Mouse (Mus musculus) CH12.LX (cell line): ENCODE results near the gene Nos1. TPM values are rescaled to one million over a fixed set of nuclear protein-coding genes. Genes with fewer than 3 reads are reported as not detected.

Experiments
- DNase-seq: peaks from one replicate; pipeline ENCODE4 v3.0.0-alpha.2; 2013; ENCODE audit errors: extremely low read depth
- H3K27ac ChIP-seq: 2 replicates; pipeline ENCODE4 v1.5.1; 2012; ENCODE audit warnings: low read depth, mild to moderate bottlenecking, control low read depth, moderate library complexity; ENCODE audit not compliant: insufficient read depth
- H3K27me3 ChIP-seq: replicated peaks from 2 replicates; pipeline ENCODE3; 2012; ENCODE audit warnings: inconsistent platforms
- H3K36me3 ChIP-seq, 2 experiments: replicated peaks in 1 of 2; 2 replicates each; pipeline versions ENCODE3 to v1.6.1; 2012; ENCODE audit warnings: inconsistent platforms in 1 of 2, low read length in 1 of 2, mild to moderate bottlenecking in 1 of 2, mixed read lengths in 1 of 2, moderate library complexity in 1 of 2; ENCODE audit not compliant: control insufficient read depth in 1 of 2, insufficient read depth in 1 of 2
- H3K4me1 ChIP-seq, 2 experiments: 2 replicates each; pipeline ENCODE4 v1.6.1; 2012; ENCODE audit warnings: inconsistent platforms in 1 of 2, moderate library complexity in 1 of 2; ENCODE audit not compliant: insufficient read depth in 2 of 2, control insufficient read depth in 1 of 2
- H3K4me2 ChIP-seq: 2 replicates; pipeline ENCODE4 v1.6.1; 2012; ENCODE audit warnings: low read depth, mild to moderate bottlenecking, control low read depth; ENCODE audit not compliant: poor library complexity, insufficient read depth, severe bottlenecking
- H3K4me3 ChIP-seq, 3 experiments: fragments of 150-350 bp in 1 of 3; sonication (generic) in 1 of 3; replicated peaks in 1 of 3; 2 replicates each; pipeline versions ENCODE3 to v1.5.1; 2011 to 2012; ENCODE audit warnings: low read depth in 2 of 3, low read length in 2 of 3, mild to moderate bottlenecking in 2 of 3, moderate library complexity in 2 of 3, control low read depth in 1 of 3, improper control_type of control experiment in 1 of 3, inconsistent platforms in 1 of 3, mixed read lengths in 1 of 3; ENCODE audit not compliant: poor library complexity in 1 of 3
- H3K79me2 ChIP-seq: replicated peaks from 2 replicates; pipeline ENCODE4 v1.6.1; 2012; ENCODE audit warnings: mild to moderate bottlenecking, moderate library complexity; ENCODE audit not compliant: control insufficient read depth, poor library complexity, insufficient read depth, severe bottlenecking; ENCODE audit errors: extremely low read depth
- H3K9ac ChIP-seq: 2 replicates; pipeline ENCODE4 v1.6.1; 2012; ENCODE audit warnings: low read depth, mild to moderate bottlenecking, control low read depth, moderate library complexity; ENCODE audit not compliant: insufficient read depth
- H3K9me3 ChIP-seq: replicated peaks from 2 replicates; pipeline ENCODE3; 2012; ENCODE audit warnings: low read length, inconsistent platforms, mixed read lengths
- CHD1 ChIP-seq: IDR thresholded peaks from 2 replicates; pipeline ENCODE4 v1.6.1; 2012; ENCODE audit warnings: low read depth, low read length, improper control_type of control experiment, inconsistent platforms
- CTCF ChIP-seq, 2 experiments: IDR thresholded peaks in 1 of 2; conservative IDR thresholded peaks in 1 of 2; 2 replicates each; pipeline ENCODE4 v1.5.1; 2011 to 2012; ENCODE audit warnings: low read depth in 2 of 2, low read length in 2 of 2, improper control_type of control experiment in 1 of 2, inconsistent platforms in 1 of 2, mild to moderate bottlenecking in 1 of 2, moderate library complexity in 1 of 2
- E2F4 ChIP-seq: IDR thresholded peaks from 2 replicates; pipeline ENCODE4 v1.6.1; 2011; ENCODE audit warnings: low read depth, low read length, improper control_type of control experiment; ENCODE audit not compliant: insufficient replicate concordance
- ELF1 ChIP-seq: IDR thresholded peaks from 2 replicates; pipeline ENCODE4 v1.6.1; 2014; ENCODE audit warnings: low read depth, mild to moderate bottlenecking, inconsistent platforms, low read length, improper control_type of control experiment
- EP300 ChIP-seq: IDR thresholded peaks from 2 replicates; pipeline ENCODE4 v1.6.1; 2011; ENCODE audit warnings: low read length, improper control_type of control experiment
- ETS1 ChIP-seq: conservative IDR thresholded peaks from 2 replicates; pipeline ENCODE4 v1.6.1; 2012; ENCODE audit warnings: low read depth, mild to moderate bottlenecking, inconsistent platforms, low read length, improper control_type of control experiment, moderate library complexity
- IRF4 ChIP-seq: IDR thresholded peaks from 2 replicates; pipeline ENCODE4 v1.6.1; 2014; ENCODE audit warnings: low read depth, mild to moderate bottlenecking, inconsistent platforms, low read length, improper control_type of control experiment
- JUN ChIP-seq: IDR thresholded peaks from 2 replicates; pipeline ENCODE4 v1.6.1; 2011; ENCODE audit warnings: low read depth, mild to moderate bottlenecking, low read length, improper control_type of control experiment, moderate library complexity; ENCODE audit not compliant: insufficient read depth
- MAFK ChIP-seq: IDR thresholded peaks from 2 replicates; pipeline ENCODE4 v1.6.1; 2011; ENCODE audit warnings: low read length, improper control_type of control experiment; ENCODE audit not compliant: insufficient replicate concordance
- MAX ChIP-seq: IDR thresholded peaks from 2 replicates; pipeline ENCODE4 v1.6.1; 2011; ENCODE audit warnings: low read length, improper control_type of control experiment
- MAZ ChIP-seq: IDR thresholded peaks from 2 replicates; pipeline ENCODE4 v1.6.1; 2012; ENCODE audit warnings: low read depth, mild to moderate bottlenecking, inconsistent platforms, low read length, improper control_type of control experiment, moderate library complexity
- MYC ChIP-seq: IDR thresholded peaks from 2 replicates; pipeline ENCODE4 v1.6.1; 2011; ENCODE audit warnings: low read depth, mild to moderate bottlenecking, improper control_type of control experiment, low read length
- NELFE ChIP-seq: IDR thresholded peaks from 2 replicates; pipeline ENCODE4 v1.6.1; 2011; ENCODE audit warnings: low read depth, low read length, improper control_type of control experiment
- NRF1 ChIP-seq: IDR thresholded peaks from 2 replicates; pipeline ENCODE4 v1.6.1; 2014; ENCODE audit warnings: low read depth, mild to moderate bottlenecking, inconsistent platforms, low read length, improper control_type of control experiment, moderate library complexity
- RAD21 ChIP-seq: IDR thresholded peaks from 2 replicates; pipeline ENCODE4 v1.6.1; 2011; ENCODE audit warnings: low read depth, mild to moderate bottlenecking, low read length, improper control_type of control experiment, moderate library complexity
- RCOR1 ChIP-seq: conservative IDR thresholded peaks from 2 replicates; pipeline ENCODE4 v1.6.1; 2012; ENCODE audit warnings: low read depth, mild to moderate bottlenecking, inconsistent platforms, low read length, improper control_type of control experiment
- SIN3A ChIP-seq: IDR thresholded peaks from 2 replicates; pipeline ENCODE4 v1.6.1; 2012; ENCODE audit warnings: low read length, improper control_type of control experiment, inconsistent platforms
- TCF12 ChIP-seq: IDR thresholded peaks from 2 replicates; pipeline ENCODE4 v1.6.1; 2014; ENCODE audit warnings: low read depth, mild to moderate bottlenecking, inconsistent platforms, low read length, improper control_type of control experiment
- UBTF ChIP-seq: IDR thresholded peaks from 2 replicates; pipeline ENCODE4 v1.6.1; 2012; ENCODE audit warnings: low read depth, mild to moderate bottlenecking, inconsistent platforms, low read length, improper control_type of control experiment, moderate library complexity
- USF1 ChIP-seq: IDR thresholded peaks from 2 replicates; pipeline ENCODE4 v1.6.1; 2014; ENCODE audit warnings: low read depth, mild to moderate bottlenecking, inconsistent platforms, low read length, improper control_type of control experiment
- USF2 ChIP-seq: conservative IDR thresholded peaks from 2 replicates; pipeline ENCODE4 v1.6.1; 2011; ENCODE audit warnings: low read depth, low read length, improper control_type of control experiment
- ZKSCAN1 ChIP-seq: IDR thresholded peaks from 2 replicates; pipeline ENCODE4 v1.6.1; 2012; ENCODE audit warnings: low read depth, inconsistent platforms, low read length, improper control_type of control experiment, borderline replicate concordance
- ZMIZ1 ChIP-seq: IDR thresholded peaks from 2 replicates; pipeline ENCODE4 v1.6.1; 2012; ENCODE audit warnings: low read depth, mild to moderate bottlenecking, inconsistent platforms, low read length, improper control_type of control experiment
- ZNF384 ChIP-seq: IDR thresholded peaks from 2 replicates; pipeline ENCODE4 v1.6.1; 2012; ENCODE audit warnings: low read depth, low read length, improper control_type of control experiment, inconsistent platforms
- dilution Hi-C: fragments of 300-500 bp; cut with MboI; formaldehyde crosslinking; loops from 2 replicates; pipeline ENCODE4 v1.14.3; 2020; ENCODE audit warnings: low sequenced_read_pairs; ENCODE audit not compliant: extremely low pct_unique_long_range_greater_than_20kb, extremely low pct_ligation_motif_present
- in situ Hi-C: fragments of 300-500 bp; cut with MboI; formaldehyde crosslinking; loops from 3 replicates; pipeline ENCODE4 v1.14.3; 2019; ENCODE audit warnings: low sequenced_read_pairs, low pct_ligation_motif_present, low pct_unique_long_range_greater_than_20kb, mixed read lengths
- polyA plus RNA-seq: library from polyadenylated mRNA; unstranded; fragments of >175 nt; gene quantifications from 2 replicates; pipeline ENCODE4 v1.2.1, GENCODE M21; 2012; ENCODE audit warnings: low read depth; ENCODE audit not compliant: insufficient read length
- total RNA-seq, 2 experiments: library from RNA; depleted of rRNA; stranded (reverse); fragments of 300-350 nt in 1 of 2; fragments of >200 nt in 1 of 2; gene quantifications; 2 replicates each; pipeline ENCODE4 v1.2.3; 2012 to 2014

The Nos1 gene
- total and polyA plus RNA-seq, 3 experiments: 2.4 to 17.0 (median 5.6) TPM

GRCm38 (mm10) chr5:117871614-117872013, 90.8 kb downstream of the Nos1 start:
- Histone ChIP-seq H3K4me2 (no peak overlapping the region), H3K79me2 (no peaks in the 10 kb centered on the region), H3K4me3 (peak overlapping the region in 1 of 3 experiments; percentile 18), H3K36me3 (no peaks in the 10 kb centered on the region), H3K9ac (peak overlapping the region; percentile 37; the same call in 1 of the 2 replicates), H3K27me3 (no peaks in the 10 kb centered on the region), H3K27ac (peak overlapping the region; percentile 29), H3K4me1 (peaks cover 16 to 35% of the 10 kb centered on the region in 2 experiments), H3K9me3 (peaks cover 3% of the 10 kb centered on the region)
- TF ChIP-seq MAZ: 0 out of 2 replicates have a peak, but pooled peaks have one; percentile 38
- no peak for TF ChIP-seq MYC
- TF ChIP-seq ETS1: no peak
- TF ChIP-seq JUN: no peak
- peak; percentile 65 for TF ChIP-seq IRF4
- TF ChIP-seq ZKSCAN1: no peak
- TF ChIP-seq ZNF384: no peak
- TF ChIP-seq SIN3A: no peak
- no peak for TF ChIP-seq RAD21
- no peak for TF ChIP-seq MAX
- no peak for TF ChIP-seq RCOR1
- no peak for TF ChIP-seq USF2
- TF ChIP-seq EP300: peak; percentile 59
- TF ChIP-seq TCF12: no peak
- TF ChIP-seq ELF1: no peak
- 0 out of 2 replicates have a peak, but pooled peaks have one; percentile 16 for TF ChIP-seq NELFE
- no peak for TF ChIP-seq USF1
- DNase-seq: no peak
- in situ Hi-C loops: no loop called here
- dilution Hi-C loops: no loop called here

DNA sequence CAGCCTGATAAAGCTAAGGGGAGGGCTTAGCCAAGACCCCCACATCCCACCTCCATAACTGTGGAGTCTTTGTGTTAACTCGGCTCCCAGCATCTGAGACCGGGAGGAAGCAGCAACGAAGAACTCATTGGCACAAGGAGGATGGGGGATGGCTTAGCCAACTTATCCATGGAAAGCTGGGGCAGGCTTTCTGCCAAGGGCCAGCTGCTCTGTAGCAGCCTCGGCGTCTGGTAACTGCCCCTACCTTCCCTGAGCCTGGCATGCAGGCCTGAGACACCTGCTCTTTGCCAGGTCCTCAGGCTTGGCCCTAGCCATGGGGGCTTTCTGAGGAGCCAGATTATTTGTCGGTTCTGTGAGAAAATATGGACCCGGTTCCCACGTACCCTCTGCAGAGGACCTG, 93.0 kb downstream of the Nos1 start:
- H3K4me1 ChIP-seq: peaks cover 16 to 35% of the 10 kb centered on the region in 2 experiments
- no peak overlapping the region for H3K27ac ChIP-seq
- H3K27me3 ChIP-seq: no peaks in the 10 kb centered on the region
- TF ChIP-seq ZMIZ1 (no peak), ZNF384 (no peak), CTCF (conservative IDR thresholded peaks at IDR 0.05 in 1 of 2, IDR thresholded peaks at IDR 0.05 in 1 of 2; ENCODE audit: low read depth in 2 of 2, low read length in 2 of 2) (no peak), MAFK (no peak), MAZ (no peak), NRF1 (no peak), CHD1 (no peak), JUN (no peak), E2F4 (no peak), UBTF (no peak)
- H3K4me3 ChIP-seq: no peak overlapping the region
- no peaks in the 10 kb centered on the region for H3K36me3 ChIP-seq
- H3K9me3 ChIP-seq: peaks cover 12% of the 10 kb centered on the region
- no peak overlapping the region for H3K9ac ChIP-seq
- in situ Hi-C loops (no loop called here), dilution Hi-C loops (no loop called here)
- no peaks in the 10 kb centered on the region for H3K79me2 ChIP-seq
- no peak overlapping the region for H3K4me2 ChIP-seq
- DNase-seq: no peak
